Mouse (Mus musculus) ES-E14 (cell line): ENCODE data around the gene Spred3. TPM values are rescaled to one million over a fixed set of nuclear protein-coding genes. Genes with fewer than 3 reads are reported as not detected.
A peak's percentile ranks its signal among the peaks of the same experiment; 100 is the strongest.

Experiments used
- DNase-seq: peaks from one replicate; pipeline ENCODE4 v3.0.0-alpha.2; 2013; ENCODE audit warnings: low read depth, low spot score
- H3K27ac ChIP-seq: 2 replicates; pipeline ENCODE4 v1.5.1; 2012; ENCODE audit warnings: low read depth, mild to moderate bottlenecking, low read length, moderate library complexity, mixed read lengths; ENCODE audit not compliant: poor library complexity, insufficient read depth, severe bottlenecking
- H3K36me3 ChIP-seq: 2 replicates; pipeline ENCODE4 v1.6.1; 2012; ENCODE audit warnings: mild to moderate bottlenecking, low read length, moderate library complexity, mixed read lengths; ENCODE audit not compliant: control insufficient read depth, poor library complexity, insufficient read depth, severe bottlenecking
- H3K4me1 ChIP-seq, 2 experiments: fragments of 150-350 bp in 1 of 2; sonication (generic) in 1 of 2; 2 replicates each; pipeline ENCODE4 v1.6.1; 2012; ENCODE audit warnings: low read length in 2 of 2, mild to moderate bottlenecking in 1 of 2, mixed read lengths in 1 of 2; ENCODE audit not compliant: control insufficient read depth in 2 of 2, insufficient read depth in 2 of 2, poor library complexity in 1 of 2
- H3K4me3 ChIP-seq, 2 experiments: fragments of 150-350 bp in 1 of 2; sonication (generic) in 1 of 2; 2 replicates each; pipeline ENCODE4 v1.5.1; 2012; ENCODE audit warnings: low read length in 2 of 2, low read depth in 1 of 2, mild to moderate bottlenecking in 1 of 2, mixed read lengths in 1 of 2; ENCODE audit not compliant: insufficient read depth in 1 of 2, poor library complexity in 1 of 2, severe bottlenecking in 1 of 2
- H3K9ac ChIP-seq: 2 replicates; pipeline ENCODE4 v1.6.1; 2012; ENCODE audit warnings: low read depth, mild to moderate bottlenecking, low read length, mixed read lengths; ENCODE audit not compliant: poor library complexity, insufficient read depth, severe bottlenecking
- H3K9me3 ChIP-seq: fragments of 150-350 bp; sonication (generic); 2 replicates; pipeline ENCODE4 v1.6.1; 2012; ENCODE audit warnings: low read depth, mild to moderate bottlenecking, low read length; ENCODE audit not compliant: control insufficient read depth, insufficient read depth
- CHD2 ChIP-seq: IDR thresholded peaks from 2 replicates; pipeline ENCODE4 v1.6.1; 2014; ENCODE audit warnings: mild to moderate bottlenecking, low read depth, low read length, inconsistent platforms
- HCFC1 ChIP-seq: IDR thresholded peaks from 2 replicates; pipeline ENCODE4 v1.6.1; 2012; ENCODE audit warnings: low read length, inconsistent platforms, borderline replicate concordance; ENCODE audit not compliant: insufficient read depth
- MAFK ChIP-seq: IDR thresholded peaks from 2 replicates; pipeline ENCODE4 v1.6.1; 2014; ENCODE audit warnings: mild to moderate bottlenecking, low read depth, low read length, inconsistent platforms; ENCODE audit not compliant: insufficient read depth
- ZC3H11A ChIP-seq: IDR thresholded peaks from 2 replicates; pipeline ENCODE4 v1.6.1; 2012; ENCODE audit warnings: low read depth, mild to moderate bottlenecking, inconsistent platforms, low read length, borderline replicate concordance
- ZNF384 ChIP-seq: IDR thresholded peaks from 2 replicates; pipeline ENCODE4 v1.6.1; 2012; ENCODE audit warnings: low read depth, low read length, inconsistent platforms
- in situ Hi-C, 2 experiments: fragments of 600-800 bp; cut with MboI; formaldehyde crosslinking; loops; one replicate each; pipeline ENCODE4 v1.15.1; 2025; ENCODE audit warnings: low sequenced_read_pairs in 2 of 2, inconsistent platforms in 1 of 2; ENCODE audit not compliant: unreplicated experiment in 2 of 2
- total RNA-seq: library from RNA; depleted of rRNA; stranded (reverse); fragments of 300-350 nt; gene quantifications from 2 replicates; pipeline ENCODE4 v1.2.3, GENCODE M21; 2012

Spred3 gene
- total RNA-seq, 1 experiment: 6.2 TPM

DNA sequence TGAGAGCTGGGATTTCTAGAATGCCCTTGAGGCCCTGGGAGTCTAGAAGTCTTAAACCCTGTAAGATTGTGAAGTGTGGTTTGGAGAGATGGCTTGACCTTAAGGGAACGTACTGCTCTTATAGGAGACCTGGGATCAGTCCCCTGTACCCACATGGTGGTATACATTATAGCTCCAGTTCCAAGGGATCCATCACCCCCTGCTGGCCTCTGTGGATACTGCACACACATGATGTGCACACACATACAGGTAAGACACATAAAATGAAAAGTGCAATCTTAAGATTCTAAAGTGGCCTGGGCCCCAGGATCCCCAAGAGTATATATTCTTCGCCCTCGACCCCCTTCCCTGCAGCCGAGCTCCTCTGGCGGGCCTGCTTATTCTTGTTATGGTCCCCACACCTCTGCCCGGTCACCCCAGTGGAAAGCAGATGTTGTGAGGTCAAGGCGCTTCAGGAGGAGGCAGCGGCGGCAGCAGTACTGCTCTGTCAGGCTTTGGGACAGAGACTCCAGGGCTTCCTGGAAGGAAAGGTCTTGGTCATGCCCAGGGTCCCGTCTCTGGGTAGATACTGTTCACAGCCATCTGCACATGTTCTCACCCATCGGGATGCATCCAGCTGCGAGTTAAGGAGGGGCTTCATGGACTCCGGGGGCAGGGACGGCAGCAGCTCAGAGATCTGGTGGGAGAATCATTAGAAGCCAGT lies 16.0 kb downstream of the Spred3 start:
- H3K9me3 ChIP-seq: no peaks in the 10 kb centered on the region
- peaks cover 3 to 11% of the 10 kb centered on the region in 2 experiments; a peak in 2 of 4 replicates for H3K4me1 ChIP-seq
- no peak overlapping the region for H3K4me3 ChIP-seq
- no peak overlapping the region for H3K27ac ChIP-seq
- TF ChIP-seq ZC3H11A: 0 out of 2 replicates have a peak, but pooled peaks have one; percentile 2
- TF ChIP-seq ZNF384: no peak
- H3K9ac ChIP-seq: no peak overlapping the region
- no peaks in the 10 kb centered on the region for H3K36me3 ChIP-seq
- in situ Hi-C loops: no loop called here
- no peak for DNase-seq

DNA sequence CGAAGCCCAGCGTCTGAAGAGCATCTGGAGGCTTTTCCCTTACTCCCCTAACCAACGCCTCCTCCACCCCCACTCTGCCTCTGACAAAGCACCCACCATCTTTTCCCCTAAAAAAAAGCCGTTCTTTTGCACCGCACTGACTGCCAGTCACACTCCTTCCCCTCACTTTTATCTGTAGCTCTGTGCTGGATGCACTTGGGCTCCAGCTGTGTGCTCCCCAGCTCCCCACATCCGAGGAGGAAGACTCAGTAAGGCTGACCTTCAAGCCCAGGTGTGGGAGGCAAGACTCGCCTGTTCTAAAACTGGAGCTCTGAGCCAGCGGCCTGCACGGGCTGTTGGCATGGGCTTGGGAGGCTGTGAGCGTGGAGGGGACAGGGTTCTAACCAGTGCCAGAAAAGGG lies 18.7 kb downstream of the Spred3 start:
- in situ Hi-C loops: no loop called here
- Histone ChIP-seq H3K9me3 (no peaks in the 10 kb centered on the region), H3K27ac (no peak overlapping the region), H3K4me3 (no peak overlapping the region), H3K4me1 (peaks cover 0 to 4% of the 10 kb centered on the region in 2 experiments; a peak in 1 of 4 replicates), H3K9ac (no peak overlapping the region), H3K36me3 (no peaks in the 10 kb centered on the region; the same call in 1 of the 2 replicates)
- DNase-seq: no peak
- TF ChIP-seq MAFK (no peak), ZNF384 (no peak), HCFC1 (no peak), CHD2 (no peak), ZC3H11A (no peak)

- H3K9me3 ChIP-seq: no peaks in the 10 kb centered on the region
- H3K27ac ChIP-seq: no peak overlapping the region
- H3K4me3 ChIP-seq: no peak overlapping the region
- H3K36me3 ChIP-seq: no peaks in the 10 kb centered on the region; the same call in 1 of the 2 replicates
- no peak overlapping the region for H3K9ac ChIP-seq
- H3K4me1 ChIP-seq: no peaks in the 10 kb centered on the region; a peak in 1 of 4 replicates
- TF ChIP-seq ZNF384 (no peak), CHD2 (no peak), ZC3H11A (no peak), MAFK (no peak)
- no peak for DNase-seq
- in situ Hi-C loops: no loop called here
Observed at GRCm38 (mm10) chr7:29148771-29149170, 21.4 kb downstream of the Spred3 start.

DNA sequence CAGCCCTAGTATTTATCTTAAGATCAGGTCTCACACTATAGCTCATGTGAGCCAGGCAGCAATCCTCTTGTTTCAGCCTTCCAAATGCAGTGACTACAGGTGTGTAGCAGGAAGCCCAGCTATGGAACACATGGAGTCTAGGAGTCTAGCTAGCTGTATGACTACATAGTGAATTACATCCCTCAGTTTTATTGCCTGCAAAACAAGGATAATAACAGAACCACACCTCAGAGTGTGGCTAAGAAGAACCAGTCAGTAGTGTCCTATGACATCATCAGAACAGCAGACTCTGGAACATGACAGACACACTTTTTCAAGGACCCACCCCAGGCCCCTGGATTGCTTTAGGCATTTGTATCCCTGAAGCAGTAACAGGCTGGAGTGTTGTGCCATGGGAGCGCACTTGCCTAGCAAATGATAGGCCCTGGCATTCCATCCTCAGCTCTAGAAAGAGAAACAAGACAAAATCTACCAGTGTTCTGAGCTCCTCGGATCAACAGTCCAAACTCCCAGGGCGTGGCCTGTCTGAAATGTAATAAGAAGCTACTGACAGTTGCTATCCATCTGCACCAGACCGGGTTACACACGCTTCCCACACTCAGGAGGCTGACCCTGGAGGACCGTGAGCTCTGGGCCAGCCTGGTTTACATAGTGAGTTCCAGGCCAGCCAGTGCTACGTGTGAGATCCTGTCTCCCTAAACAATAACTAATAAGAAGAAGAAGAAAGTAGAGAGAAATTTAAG lies 23.4 kb downstream of the Spred3 start:
- TF ChIP-seq MAFK (no peak), ZC3H11A (no peak), ZNF384 (no peak), CHD2 (no peak), HCFC1 (no peak)
- H3K9me3 ChIP-seq: no peaks in the 10 kb centered on the region
- no peak for DNase-seq
- in situ Hi-C loops: no loop called here
- no peaks in the 10 kb centered on the region; the same call in 1 of the 2 replicates for H3K36me3 ChIP-seq
- no peak overlapping the region for H3K27ac ChIP-seq
- H3K4me3 ChIP-seq: no peak overlapping the region
- no peak overlapping the region for H3K9ac ChIP-seq
- no peaks in the 10 kb centered on the region; a peak in 1 of 4 replicates for H3K4me1 ChIP-seq
